Mouse (Mus musculus) brain, embryonic 14.5 days (tissue): ENCODE data around the gene Tjap1.

Source experiments
- CTCF ChIP-seq: fragments of 200-500 bp; IDR thresholded peaks from 2 replicates; pipeline ENCODE4 v1.5.1; 2012; ENCODE audit warnings: inconsistent platforms, mild to moderate bottlenecking, moderate library complexity, borderline replicate concordance; ENCODE audit not compliant: insufficient read depth, insufficient read length; ENCODE audit errors: extremely low read depth
- POLR2A ChIP-seq: fragments of 200-500 bp; IDR thresholded peaks from 2 replicates; pipeline ENCODE4 v1.6.1; 2012; ENCODE audit warnings: mild to moderate bottlenecking, inconsistent platforms, borderline replicate concordance; ENCODE audit not compliant: poor library complexity, insufficient read depth, insufficient read length, severe bottlenecking; ENCODE audit errors: extremely low read depth

GRCm38 (mm10) chr17:46298220-46298913 lies 15.5 kb upstream of the Tjap1 start:
- no peak for TF ChIP-seq POLR2A
- TF ChIP-seq CTCF: peak; percentile 91
